Mouse (Mus musculus): Measurements from ENCODE around the gene Prkcq.

The Prkcq gene

GRCm38 (mm10) chr2:11171754-11172501, at the start of gene Prkcq:
TSS of gene Prkcq (plus strand) at chr2:11172108.
- DNase-seq (ENCODE audit: inconsistent age in 2 of 2, low spot score in 1 of 2): peak; percentile 39 to 80

DNA sequence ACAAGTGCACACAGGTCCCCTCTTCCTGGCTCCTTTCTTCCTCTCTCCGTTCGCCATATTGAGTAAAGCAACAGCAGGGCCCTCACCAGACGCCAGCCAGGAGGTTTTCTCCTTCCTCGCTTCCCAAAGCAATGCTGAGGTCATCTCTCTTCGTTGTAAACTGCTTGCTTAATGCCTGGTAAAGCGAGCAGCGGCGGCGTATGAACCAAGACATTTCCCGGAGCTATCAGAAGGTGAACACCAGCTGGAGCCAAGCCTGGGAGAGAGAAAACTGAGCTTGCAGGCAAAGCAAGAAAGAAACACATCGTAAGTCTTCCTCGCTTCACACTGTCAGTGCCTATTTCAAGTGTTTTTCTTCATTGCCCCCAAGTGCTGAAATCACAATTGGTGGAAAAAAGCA, 41.0 kb upstream of the Prkcq start:
- no peak for DNase-seq (ENCODE audit: inconsistent age in 2 of 2, low spot score in 1 of 2)

- DNase-seq (ENCODE audit: inconsistent age in 2 of 2, low spot score in 1 of 2): no peak
These were observed 36.2 kb upstream of the Prkcq start for GRCm38 (mm10) chr2:11135718-11136117.

GRCm38 (mm10) chr2:11138076-11138475, 33.8 kb upstream of the Prkcq start:
- no peak for DNase-seq (ENCODE audit: inconsistent age in 2 of 2, low spot score in 1 of 2)

GRCm38 (mm10) chr2:11139518-11140152, 32.3 kb upstream of the Prkcq start:
- no peak for DNase-seq (ENCODE audit: inconsistent age in 2 of 2, low spot score in 1 of 2)

DNA sequence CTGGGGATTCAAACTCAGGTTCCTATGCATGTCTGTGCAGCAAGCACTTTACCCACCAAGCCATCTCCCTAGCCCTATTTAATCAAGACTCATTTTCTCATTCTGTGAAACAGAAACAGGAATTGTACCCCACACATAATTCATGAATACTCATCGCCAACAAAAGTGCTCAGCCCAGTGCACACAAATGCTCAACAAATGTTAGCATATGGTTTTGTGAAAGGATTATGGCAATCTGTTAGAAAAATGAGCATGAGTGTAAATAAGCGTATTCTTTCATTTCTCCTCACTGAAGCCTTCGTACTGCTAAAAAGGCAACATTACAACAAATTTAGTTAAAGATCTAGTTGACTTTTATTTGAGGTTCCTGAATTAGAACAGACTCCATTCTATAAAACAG, 31.5 kb upstream of the Prkcq start:
- DNase-seq (ENCODE audit: inconsistent age in 2 of 2, low spot score in 1 of 2): no peak

DNA sequence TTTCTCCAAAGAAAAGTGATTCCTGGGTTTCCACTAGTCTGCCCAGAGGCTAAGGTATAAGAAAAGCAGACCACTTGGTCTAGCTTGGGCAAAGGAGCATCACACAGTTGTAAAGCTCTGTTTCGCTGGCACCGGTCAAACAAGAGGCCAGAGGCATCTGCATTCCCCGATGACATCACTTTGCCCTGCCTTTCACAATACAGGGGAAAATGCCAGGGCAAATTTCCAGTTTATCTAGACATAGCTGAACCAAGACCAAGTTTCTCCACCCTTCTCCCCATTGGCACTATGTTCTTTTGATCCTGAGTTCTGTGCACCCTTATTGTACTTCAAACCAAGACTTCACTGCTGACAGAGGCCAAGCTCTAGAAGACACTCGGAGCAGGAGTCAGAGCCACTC, 22.8 kb upstream of the Prkcq start:
- DNase-seq (ENCODE audit: inconsistent age in 2 of 2, low spot score in 1 of 2): peak in 1 of 2 experiments; percentile 52

GRCm38 (mm10) chr2:11150975-11151374, 20.9 kb upstream of the Prkcq start:
- DNase-seq (ENCODE audit: inconsistent age in 2 of 2, low spot score in 1 of 2): no peak

GRCm38 (mm10) chr2:11151655-11152323, 20.1 kb upstream of the Prkcq start:
- DNase-seq (ENCODE audit: inconsistent age in 2 of 2, low spot score in 1 of 2): no peak

DNA sequence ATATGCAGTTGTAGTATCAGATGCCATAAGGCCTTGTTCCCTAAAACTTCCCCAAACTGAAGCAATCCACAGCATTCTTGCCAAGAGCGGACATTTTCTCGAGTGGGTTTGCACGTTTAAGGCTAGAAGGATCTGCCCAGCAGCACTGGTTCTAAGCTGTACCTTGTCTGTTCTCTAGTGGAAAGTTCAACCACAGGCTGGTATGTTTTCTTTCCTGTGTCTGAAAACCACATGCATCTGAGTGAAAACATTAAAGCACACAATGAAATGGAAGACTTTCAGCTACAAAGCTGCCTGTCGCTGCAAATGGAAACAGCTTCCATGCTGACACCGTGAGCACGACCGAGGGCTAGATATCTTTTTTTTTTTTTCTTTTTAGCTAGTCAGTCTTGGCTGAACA, 12.3 kb upstream of the Prkcq start:
- no peak for DNase-seq (ENCODE audit: inconsistent age in 2 of 2, low spot score in 1 of 2)

DNA sequence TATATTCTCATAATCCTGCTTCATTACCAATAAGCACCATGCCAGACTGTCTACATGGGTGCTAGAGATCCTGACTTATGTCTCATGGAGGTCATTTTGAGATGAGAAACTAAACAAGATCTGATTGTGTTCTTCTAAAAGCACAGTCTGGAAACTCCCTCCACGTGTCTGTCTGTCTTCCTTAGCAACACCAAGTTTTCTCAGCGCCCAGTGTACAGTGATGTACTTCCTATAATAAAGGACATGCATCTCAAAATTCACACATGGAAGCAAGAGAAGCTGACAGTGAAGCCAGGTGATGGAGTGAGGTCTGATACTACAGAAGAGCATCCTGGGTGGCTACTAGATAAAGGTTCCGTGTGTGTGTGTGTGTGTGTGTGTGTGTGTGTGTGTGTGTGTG, 11.2 kb upstream of the Prkcq start:
- DNase-seq (ENCODE audit: inconsistent age in 2 of 2, low spot score in 1 of 2): no peak

DNA sequence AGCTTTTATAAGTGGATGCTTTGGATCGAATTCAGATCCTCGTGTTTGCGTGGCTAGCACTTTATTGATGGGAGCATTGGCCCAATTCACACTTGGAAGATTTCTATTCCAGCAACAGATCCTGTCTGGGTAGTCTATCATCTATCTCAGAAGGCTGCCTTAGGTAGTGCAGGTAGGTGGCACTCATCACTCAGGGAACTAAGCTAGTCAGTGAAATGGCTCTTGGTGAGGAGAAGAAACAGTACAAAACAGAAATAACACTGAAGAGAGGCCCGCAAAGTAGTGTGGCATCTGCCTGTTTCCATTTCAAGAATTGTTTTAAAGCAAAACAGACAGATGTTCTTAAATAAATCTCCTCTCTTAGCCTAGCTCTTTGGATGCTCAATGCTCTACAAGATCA, 10.6 kb upstream of the Prkcq start:
- DNase-seq (ENCODE audit: inconsistent age in 2 of 2, low spot score in 1 of 2): no peak

DNA sequence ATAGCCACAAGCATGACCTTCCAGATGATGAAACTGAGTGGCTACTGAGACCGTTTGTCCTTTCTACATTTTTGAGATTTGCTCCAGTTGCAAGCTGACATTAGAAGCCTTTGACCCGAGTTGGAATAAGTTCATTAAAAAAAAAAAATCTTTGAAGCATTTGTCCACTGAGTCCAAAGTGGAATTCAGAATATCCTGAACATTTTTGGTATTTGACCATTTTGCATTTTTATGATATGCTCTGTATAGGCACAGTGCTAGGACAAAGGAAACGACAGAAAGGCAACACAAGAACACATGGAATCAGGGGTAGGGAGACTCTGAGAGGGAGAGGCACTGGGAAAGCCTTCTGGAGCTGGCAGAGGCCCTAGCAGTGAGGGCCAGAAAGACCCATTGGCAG, 9.2 kb upstream of the Prkcq start:
- no peak for DNase-seq (ENCODE audit: inconsistent age in 2 of 2, low spot score in 1 of 2)

GRCm38 (mm10) chr2:11164170-11164569, 7.7 kb upstream of the Prkcq start:
- DNase-seq (ENCODE audit: inconsistent age in 2 of 2, low spot score in 1 of 2): no peak

DNA sequence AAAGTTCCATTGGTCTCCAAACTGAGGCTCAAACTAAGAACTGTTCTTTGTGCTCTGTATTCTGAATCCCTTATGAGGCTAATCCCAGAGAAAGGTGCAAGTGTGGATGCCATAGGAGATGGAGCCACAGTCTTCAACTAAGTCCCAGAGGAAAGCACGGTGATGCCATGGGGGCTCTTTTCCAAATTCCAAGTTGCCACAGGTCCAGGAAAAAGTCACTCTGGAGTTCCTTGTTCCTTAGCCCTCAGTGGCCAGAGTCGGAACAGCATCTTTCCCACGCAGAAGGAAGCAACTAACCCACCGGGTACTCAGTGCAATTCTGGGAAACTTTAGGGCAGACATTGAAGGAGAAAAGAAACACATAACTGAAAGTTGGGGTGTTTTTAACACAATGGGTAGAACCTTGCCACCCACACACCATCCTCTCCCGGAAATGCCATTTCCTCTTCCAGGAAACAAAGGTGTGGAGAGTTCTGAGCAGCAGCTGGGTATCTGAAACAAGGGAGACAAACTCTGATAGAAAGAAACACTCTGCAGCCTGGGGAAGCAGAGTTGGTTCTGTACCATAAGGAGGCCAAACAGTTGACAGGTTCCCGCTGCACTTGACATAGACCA, 2.1 kb upstream of the Prkcq start:
- DNase-seq (ENCODE audit: inconsistent age in 2 of 2, low spot score in 1 of 2): no peak

DNA sequence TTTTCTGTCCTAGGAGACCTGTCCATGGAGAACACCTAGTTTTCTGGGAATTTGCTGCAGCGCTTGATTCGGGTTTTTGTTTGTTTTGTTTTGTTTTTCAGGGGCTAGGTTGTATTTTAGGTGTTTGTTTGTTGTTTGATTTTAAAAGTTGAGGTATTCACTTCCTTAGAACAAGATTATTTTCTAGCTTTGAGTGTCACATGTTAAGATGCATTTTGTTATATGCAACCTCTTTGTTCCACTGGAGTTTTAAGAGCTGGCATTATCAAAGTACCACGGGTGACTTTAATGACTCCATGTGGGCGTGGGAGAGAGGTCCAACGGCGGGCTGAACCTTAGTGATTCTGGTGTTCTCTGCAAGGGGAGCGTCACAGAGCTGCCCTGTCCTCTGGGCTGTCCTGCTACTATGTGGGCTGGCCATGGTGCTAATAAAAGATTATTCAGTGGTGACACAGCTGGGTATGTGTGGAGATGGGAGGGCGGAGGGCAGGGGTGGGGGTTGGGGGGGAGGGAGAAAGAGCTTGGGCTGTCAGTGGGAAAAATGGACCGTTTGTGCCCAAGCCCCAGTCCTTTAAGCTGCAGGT, 1.0 kb downstream of the Prkcq start:
- DNase-seq (ENCODE audit: inconsistent age in 2 of 2, low spot score in 1 of 2): no peak

- no peak for DNase-seq (ENCODE audit: inconsistent age in 2 of 2, low spot score in 1 of 2)
These were observed 1.6 kb downstream of the Prkcq start for GRCm38 (mm10) chr2:11173521-11173920.

- no peak for DNase-seq (ENCODE audit: inconsistent age in 2 of 2, low spot score in 1 of 2)
These were observed 2.2 kb downstream of the Prkcq start for GRCm38 (mm10) chr2:11174101-11174500.

DNA sequence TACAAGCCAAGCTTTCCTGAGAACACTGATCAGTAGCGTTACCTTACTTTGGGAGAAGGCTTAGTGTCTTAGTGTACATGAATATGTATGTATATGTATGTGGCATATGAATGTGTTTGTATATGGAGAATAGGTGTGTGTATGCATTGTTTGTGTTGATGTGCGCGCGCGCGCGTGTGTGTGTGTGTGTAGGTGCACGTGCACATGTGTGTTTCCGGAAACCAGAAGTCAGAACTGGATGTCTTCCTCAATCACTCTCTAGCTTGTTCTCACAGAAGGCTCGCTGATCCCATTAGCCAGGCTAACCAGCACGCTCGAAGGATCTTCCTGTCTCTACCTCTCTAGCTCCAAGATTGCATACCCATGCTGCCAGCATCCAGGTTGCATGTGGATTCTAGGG, 6.0 kb downstream of the Prkcq start:
- no peak for DNase-seq (ENCODE audit: inconsistent age in 2 of 2, low spot score in 1 of 2)

DNA sequence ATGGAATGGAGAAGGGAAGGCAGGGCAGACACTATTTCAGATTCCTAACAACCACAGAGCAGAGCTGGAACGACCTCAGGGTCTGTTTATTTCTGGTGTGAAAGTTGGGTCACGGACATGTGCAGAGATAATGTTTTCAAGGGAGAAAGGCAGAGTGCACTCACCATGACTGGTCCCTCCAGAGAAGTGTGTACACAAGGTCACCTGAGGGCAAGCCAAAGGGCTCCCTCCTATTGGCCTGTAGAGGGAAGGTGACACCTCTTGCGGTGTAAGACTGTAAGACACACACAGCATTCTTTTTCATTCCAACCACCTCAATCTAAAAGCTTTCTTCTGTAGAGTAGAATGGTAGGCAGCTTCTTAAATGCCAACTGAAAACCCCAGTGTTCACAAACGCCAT, 9.6 kb downstream of the Prkcq start:
- DNase-seq (ENCODE audit: inconsistent age in 2 of 2, low spot score in 1 of 2): no peak

GRCm38 (mm10) chr2:11182096-11182495, 10.2 kb downstream of the Prkcq start:
- no peak for DNase-seq (ENCODE audit: inconsistent age in 2 of 2, low spot score in 1 of 2)

All from adrenal gland, adult (tissue).